Comparison of ENCODE assay signal across 8 mouse cellular contexts in genomic region chr11:45944643-45945156, GRCm38 (mm10). TPM values are rescaled to one million over a fixed set of nuclear protein-coding genes. Genes with fewer than 3 reads are reported as not detected.
A peak's percentile ranks its signal among the peaks of the same experiment; 100 is the strongest.
DNase-seq lines count a peak whose midpoint lies in the region; ATAC-seq and TF ChIP-seq lines count a peak whose summit lies in the region.

Lsm11 (minus strand) TSS chr11:45944935.

- H3K27me3 ChIP-seq in MEL (ENCODE audit: control insufficient read depth in 1 of 2, insufficient read depth in 2 of 2, low read length in 2 of 2) = no peaks in the 10 kb centered on the region
- no peaks in the 10 kb centered on the region for H3K27me3 ChIP-seq in cerebellum, adult 2 months (ENCODE audit: control insufficient read depth, insufficient read depth, low read length)
- no peaks in the 10 kb centered on the region for H3K27me3 ChIP-seq in hindbrain, embryonic 10.5 days (ENCODE audit: insufficient read depth, poor library complexity, severe bottlenecking)
- H3K27me3 ChIP-seq in lung, postnatal 0 days (replicated peaks; ENCODE audit: insufficient read depth, low read length) = no peaks in the 10 kb centered on the region

- peak; percentile 71 for TF ChIP-seq RAD21 in MEL (IDR thresholded peaks at IDR 0.05; ENCODE audit: low read depth, low read length)

- peaks cover 2 to 16% of the 10 kb centered on the region in 2 experiments for H3K4me1 ChIP-seq in MEL (ENCODE audit: control insufficient read depth in 1 of 2, insufficient read depth in 2 of 2, low read length in 2 of 2)
- 0 out of 2 replicates have a peak, but pooled peaks cover 6% of the 10 kb centered on the region for H3K4me1 ChIP-seq in cerebellum, adult 2 months (ENCODE audit: control insufficient read depth, insufficient read depth, low read length)
- H3K4me1 ChIP-seq in hindbrain, embryonic 10.5 days (replicated peaks) = peaks cover 17% of the 10 kb centered on the region
- H3K4me1 ChIP-seq in lung, postnatal 0 days (ENCODE audit: insufficient read depth, low read depth, low read length) = no peaks in the 10 kb centered on the region

- peak; percentile 76 to 78; a peak in 2 of 4 replicates for TF ChIP-seq POLR2A in MEL (IDR thresholded peaks at IDR 0.05; ENCODE audit: control insufficient read depth in 1 of 2, insufficient read depth in 1 of 2, low read depth in 1 of 2, low read length in 2 of 2, poor library complexity in 1 of 2)
- no peak for TF ChIP-seq POLR2A in cerebellum, adult 2 months (IDR thresholded peaks at IDR 0.05; ENCODE audit: borderline replicate concordance, insufficient read depth, low read length)

- peak within 1 kb of the TSS; percentile 89 for H3K9ac ChIP-seq in MEL (ENCODE audit: control insufficient read depth, low read depth, low read length, poor library complexity, severe bottlenecking)
- peak within 1 kb of the TSS; percentile 60 for H3K9ac ChIP-seq in lung, postnatal 0 days (replicated peaks; ENCODE audit: low read depth)

- peak; percentile 94 to 100 (median 100) for TF ChIP-seq CTCF in MEL (IDR thresholded peaks at IDR 0.05 in 2 of 3, conservative IDR thresholded peaks at IDR 0.05 in 1 of 3; ENCODE audit: control insufficient read depth in 1 of 3, insufficient read depth in 1 of 3, low read depth in 2 of 3, low read length in 3 of 3, poor library complexity in 1 of 3, severe bottlenecking in 1 of 3)
- peak; percentile 96 for TF ChIP-seq CTCF in cerebellum, adult 2 months (IDR thresholded peaks at IDR 0.05; ENCODE audit: borderline replicate concordance, insufficient read depth, low read depth, low read length)
- TF ChIP-seq CTCF in lung, postnatal 0 days (IDR thresholded peaks at IDR 0.05) = peak; percentile 100

- H3K27ac ChIP-seq in MEL (ENCODE audit: control insufficient read depth, low read depth, low read length) = peak within 1 kb of the TSS; percentile 37
- no peak within 1 kb of the TSS; the same call in 1 of the 2 replicates for H3K27ac ChIP-seq in cerebellum, adult 2 months (ENCODE audit: insufficient read depth, low read length)
- peak within 1 kb of the TSS; percentile 93 for H3K27ac ChIP-seq in hindbrain, embryonic 10.5 days
- H3K27ac ChIP-seq in lung, postnatal 0 days (ENCODE audit: low read length) = no peak within 1 kb of the TSS

- TF ChIP-seq EP300 in MEL (IDR thresholded peaks at IDR 0.05; ENCODE audit: low read depth in 1 of 2, low read length in 2 of 2) = 0 out of 4 replicates have a peak, but pooled peaks of 1 of the 2 experiments have one; percentile 40
- no peak for TF ChIP-seq EP300 in lung, postnatal 0 days (IDR thresholded peaks at IDR 0.05)

- H3K9me3 ChIP-seq in MEL (replicated peaks; ENCODE audit: insufficient read depth, low read length) = no peaks in the 10 kb centered on the region
- no peaks in the 10 kb centered on the region for H3K9me3 ChIP-seq in hindbrain, embryonic 10.5 days
- no peaks in the 10 kb centered on the region for H3K9me3 ChIP-seq in lung, postnatal 0 days (ENCODE audit: low read length)

- H3K79me2 ChIP-seq in MEL (ENCODE audit: control insufficient read depth, insufficient read depth, low read length, poor library complexity) = peaks cover 33% of the 10 kb centered on the region

- peaks cover 3 to 18% of the 10 kb centered on the region in 2 experiments; a peak in 3 of 4 replicates for H3K36me3 ChIP-seq in MEL (ENCODE audit: control insufficient read depth in 1 of 2, insufficient read depth in 2 of 2, low read length in 2 of 2)
- peaks cover 41% of the 10 kb centered on the region for H3K36me3 ChIP-seq in hindbrain, embryonic 10.5 days
- H3K36me3 ChIP-seq in lung, postnatal 0 days (ENCODE audit: insufficient read depth, low read length) = no peaks in the 10 kb centered on the region

- H3K4me2 ChIP-seq in lung, postnatal 0 days (replicated peaks; ENCODE audit: low read depth, low read length) = peak within 1 kb of the TSS; percentile 98

- WGBS in cerebellum, adult 2 months = 1% methylated on average over 46 of the region's 55 CpGs
- under 1% methylated on average over 55 of the region's 55 CpGs for WGBS in hindbrain, embryonic 10.5 days
- under 1% methylated on average over 41 of the region's 55 CpGs for WGBS in lung, postnatal 0 days

- peak; percentile 96 for DNase-seq in MEL (ENCODE audit: low read depth, low spot score)
- DNase-seq in cerebellum, adult 2 months = peak; percentile 92 to 99
- peak; percentile 95 for DNase-seq in forelimb bud, embryonic 11.5 days (ENCODE audit: low read depth, low spot score)
- DNase-seq in hindbrain, embryonic 10.5 days (ENCODE audit: low spot score) = peak; percentile 97
- DNase-seq in layer of hippocampus, adult 9-11 months = peak; percentile 94
- peak; percentile 94 for DNase-seq in lung, postnatal 0 days (ENCODE audit: low spot score)
- peak; percentile 100 for DNase-seq in ovary, postnatal 14 days (ENCODE audit: low spot score)
- peak; percentile 98 for DNase-seq in thymus, postnatal 14 days

- ATAC-seq in lung, postnatal 0 days = peak; percentile 95

- H3K4me3 ChIP-seq in MEL (ENCODE audit: control insufficient read depth in 1 of 2, insufficient read depth in 1 of 2, low read depth in 2 of 2, low read length in 2 of 2) = peak within 1 kb of the TSS; percentile 78 to 80
- H3K4me3 ChIP-seq in cerebellum, adult 2 months (replicated peaks; ENCODE audit: insufficient read depth, low read depth, low read length) = peak within 1 kb of the TSS; percentile 85
- peak within 1 kb of the TSS; percentile 94 for H3K4me3 ChIP-seq in hindbrain, embryonic 10.5 days
- peak within 1 kb of the TSS; percentile 87 for H3K4me3 ChIP-seq in lung, postnatal 0 days (ENCODE audit: low read depth, low read length)

TF ChIP-seq in MEL, 35 proteins besides CTCF, POLR2A, EP300 and RAD21 (continues in another document):
- peak; percentile 68 for TF ChIP-seq TBP (IDR thresholded peaks at IDR 0.05; ENCODE audit: low read depth, low read length)
- no peak for TF ChIP-seq GATA1 (IDR thresholded peaks at IDR 0.05; ENCODE audit: low read depth, low read length)
- peak; percentile 46; the same call in 1 of the 2 replicates for TF ChIP-seq TCF12 (IDR thresholded peaks at IDR 0.05; ENCODE audit: low read depth, low read length)
- no peak for TF ChIP-seq E2F4 (IDR thresholded peaks at IDR 0.05; ENCODE audit: borderline replicate concordance, low read depth, low read length)
- TF ChIP-seq ELF1 (IDR thresholded peaks at IDR 0.05; ENCODE audit: low read depth, low read length) = no peak
- peak; percentile 82 for TF ChIP-seq NELFE (IDR thresholded peaks at IDR 0.05; ENCODE audit: low read depth, low read length)
- peak; percentile 93 for TF ChIP-seq NRF1 (IDR thresholded peaks at IDR 0.05; ENCODE audit: insufficient read depth, low read depth, low read length, poor library complexity, severe bottlenecking)
- peak; percentile 35 for TF ChIP-seq MAX (IDR thresholded peaks at IDR 0.05; ENCODE audit: low read length)
- TF ChIP-seq MEF2A (IDR thresholded peaks at IDR 0.05; ENCODE audit: extremely low read depth, insufficient replicate concordance, low read depth, low read length, poor library complexity, severe bottlenecking) = peak; percentile 28; the same call in 1 of the 2 replicates
- peak; percentile 75; the same call in 1 of the 2 replicates for TF ChIP-seq HCFC1 (IDR thresholded peaks at IDR 0.05; ENCODE audit: low read depth, low read length)
- TF ChIP-seq ZC3H11A (IDR thresholded peaks at IDR 0.05; ENCODE audit: low read depth, low read length) = peak; percentile 39; the same call in 1 of the 2 replicates
- TF ChIP-seq KAT2A (conservative IDR thresholded peaks at IDR 0.05; ENCODE audit: low read depth, low read length) = no peak; the same call in 1 of the 2 replicates
- 0 out of 2 replicates have a peak, but pooled peaks have one; percentile 13 for TF ChIP-seq RCOR1 (IDR thresholded peaks at IDR 0.05; ENCODE audit: low read depth, low read length)
- TF ChIP-seq ZMIZ1 (IDR thresholded peaks at IDR 0.05; ENCODE audit: low read depth, low read length) = peak; percentile 55; the same call in 1 of the 2 replicates
- no peak; the same call in 1 of the 2 replicates for TF ChIP-seq POLR2AphosphoS2 (IDR thresholded peaks at IDR 0.05; ENCODE audit: low read length)
- no peak for TF ChIP-seq UBTF (IDR thresholded peaks at IDR 0.05; ENCODE audit: borderline replicate concordance, insufficient read depth, low read depth, low read length)
- TF ChIP-seq CHD1 (IDR thresholded peaks at IDR 0.05; ENCODE audit: low read depth, low read length) = no peak
- TF ChIP-seq MAFK (IDR thresholded peaks at IDR 0.05; ENCODE audit: borderline replicate concordance, low read depth, low read length) = no peak
- TF ChIP-seq ZKSCAN1 (IDR thresholded peaks at IDR 0.05; ENCODE audit: low read depth, low read length) = no peak
- peak; percentile 46; the same call in 1 of the 2 replicates for TF ChIP-seq ETS1 (IDR thresholded peaks at IDR 0.05; ENCODE audit: low read depth, low read length)
- TF ChIP-seq MAZ (IDR thresholded peaks at IDR 0.05; ENCODE audit: low read depth, low read length) = peak; percentile 88; the same call in 1 of the 2 replicates
- no peak for TF ChIP-seq USF2 (IDR thresholded peaks at IDR 0.05; ENCODE audit: borderline replicate concordance in 1 of 2, insufficient read depth in 1 of 2, low read depth in 1 of 2, low read length in 2 of 2)
- peak; percentile 68 for TF ChIP-seq SMC3 (IDR thresholded peaks at IDR 0.05; ENCODE audit: low read depth, low read length)
- 0 out of 2 replicates have a peak, but pooled peaks have one; percentile 52 for TF ChIP-seq BHLHE40 (IDR thresholded peaks at IDR 0.05; ENCODE audit: borderline replicate concordance, low read depth, low read length)
- no peak for TF ChIP-seq GABPA (IDR thresholded peaks at IDR 0.05; ENCODE audit: low read depth, low read length)
- no peak for TF ChIP-seq TAL1 (IDR thresholded peaks at IDR 0.05; ENCODE audit: low read length)
- TF ChIP-seq MYC (IDR thresholded peaks at IDR 0.05; ENCODE audit: low read depth, low read length) = peak; percentile 80; the same call in 1 of the 2 replicates
- TF ChIP-seq MYB (IDR thresholded peaks at IDR 0.05; ENCODE audit: low read depth, low read length) = no peak
- TF ChIP-seq CHD2 (IDR thresholded peaks at IDR 0.05; ENCODE audit: low read length) = no peak
- TF ChIP-seq JUND (IDR thresholded peaks at IDR 0.05; ENCODE audit: low read depth, low read length) = no peak
- TF ChIP-seq USF1 (IDR thresholded peaks at IDR 0.05; ENCODE audit: low read depth, low read length) = no peak
- TF ChIP-seq MXI1 (IDR thresholded peaks at IDR 0.05; ENCODE audit: low read depth, low read length) = peak; percentile 68

RNA-seq across cellular contexts. Expression of gene Lsm11, which starts in this region (rescaled TPM):
- 22.3 and 22.8 TPM in 2 replicates for total RNA-seq in MEL (2012; rRNA removed)
- polyA plus RNA-seq in MEL (2012; ENCODE audit: insufficient read depth in 1 of 2, insufficient read length in 2 of 2, low read depth in 1 of 2, low replicate concordance in 2 of 2, missing spikeins in 1 of 2) = 10 to 100 TPM in 1 of 2 experiments, not detected in 1; 20.2 TPM
- polyA plus RNA-seq in cerebellum, adult 2 months (2012; rRNA removed) = 20.8 and 21.9 TPM in 2 replicates
- polyA plus RNA-seq in hindbrain, embryonic 10.5 days (2016; fragmentation: Nextera tagmentation; extraction: Ambion mirVana) = 8.0 and 8.7 TPM in 2 replicates
- polyA plus RNA-seq in lung, postnatal 0 days (2015; fragmentation: Nextera tagmentation; extraction: Ambion mirVana) = 3.0 and 3.2 TPM in 2 replicates

Comparison
In these comparisons a context has a peak if more than half of its experiments do, and no peak if none do; other contexts are left out.
1. H3K27ac ChIP-seq: peak in MEL (single experiment) and hindbrain, embryonic 10.5 days (single experiment); none in cerebellum, adult 2 months (single experiment) and lung, postnatal 0 days (single experiment).
2. Peak in every context shown above with its lines, with median percentiles within 50 percentile points of each other: DNase-seq, H3K4me3 ChIP-seq and CTCF ChIP-seq.